In genomic region chr12:84857706-84858105, GRCm38 (mm10) we compare ENCODE assay signal across 19 mouse cellular contexts. TPM values are rescaled to one million over a fixed set of nuclear protein-coding genes. Genes with fewer than 3 reads are reported as not detected.
DNase-seq lines count a peak whose midpoint lies in the region; ATAC-seq and TF ChIP-seq lines count a peak whose summit lies in the region.
"Had no signal": no experiment of that assay in that cellular context is flagged by ENCODE, and none has a peak within 500 bp of the region (broad histone marks: within the 10 kb centered on the region; RNA-seq: fewer than 3 reads in every experiment).

No protein-coding gene starts in this region.

- TF ChIP-seq EP300 in heart, adult 2 months (IDR thresholded peaks at IDR 0.05; ENCODE audit: insufficient read depth, low read depth, low read length): no peak

- H3K4me2 ChIP-seq in kidney, postnatal 0 days (ENCODE audit: low read length): no peak overlapping the region
- no peak overlapping the region for H3K4me2 ChIP-seq in kidney, embryonic 15.5 days
- H3K4me2 ChIP-seq: embryonic facial prominence, embryonic 15.5 days; forebrain, embryonic 13.5 days; limb, embryonic 13.5 days; neural tube, embryonic 13.5 days had no signal

- TF ChIP-seq CTCF in kidney, postnatal 0 days (IDR thresholded peaks at IDR 0.05; ENCODE audit: low read depth): peak; percentile 20; the same call in 1 of the 2 replicates
- no peak for TF ChIP-seq CTCF in heart, adult 2 months (IDR thresholded peaks at IDR 0.05)

- no peaks in the 10 kb centered on the region for H3K4me1 ChIP-seq in kidney, postnatal 0 days (replicated peaks; ENCODE audit: insufficient read depth, low read length)
- H3K4me1 ChIP-seq in kidney, embryonic 15.5 days: peaks cover 10% of the 10 kb centered on the region
- H3K4me1 ChIP-seq in heart, adult 2 months (ENCODE audit: control insufficient read depth, insufficient read depth, low read length): no peaks in the 10 kb centered on the region
- H3K4me1 ChIP-seq: forebrain, embryonic 13.5 days; neural tube, embryonic 13.5 days had no signal

- no peaks in the 10 kb centered on the region for H3K9me3 ChIP-seq in kidney, postnatal 0 days (replicated peaks; ENCODE audit: low read length)
- no peaks in the 10 kb centered on the region for H3K9me3 ChIP-seq in kidney, embryonic 15.5 days (replicated peaks)
- H3K9me3 ChIP-seq: embryonic facial prominence, embryonic 15.5 days; forebrain, embryonic 13.5 days; limb, embryonic 13.5 days; neural tube, embryonic 13.5 days had no signal

- H3K79me2 ChIP-seq in heart, adult 2 months (replicated peaks; ENCODE audit: control insufficient read depth, insufficient read depth, low read length): no peaks in the 10 kb centered on the region

- WGBS in kidney, postnatal 0 days: 71% methylated on average over 4 of the region's 4 CpGs
- WGBS in kidney, embryonic 15.5 days: 70% methylated on average over 4 of the region's 4 CpGs
- WGBS in heart, adult 2 months: 80% methylated on average over 4 of the region's 4 CpGs

- no peak for TF ChIP-seq POLR2A in heart, adult 2 months (IDR thresholded peaks at IDR 0.05; ENCODE audit: insufficient read depth, low read depth, low read length)

- intact Hi-C loops in heart, adult 2 months (cut with DNase I): no loop called here

- no peaks in the 10 kb centered on the region for H3K27me3 ChIP-seq in kidney, postnatal 0 days (ENCODE audit: insufficient read depth, low read length)
- no peaks in the 10 kb centered on the region for H3K27me3 ChIP-seq in kidney, embryonic 15.5 days
- H3K27me3 ChIP-seq in heart, adult 2 months (ENCODE audit: control insufficient read depth, insufficient read depth, low read length): no peaks in the 10 kb centered on the region; the same call in 1 of the 2 replicates
- H3K27me3 ChIP-seq: embryonic facial prominence, embryonic 15.5 days; forebrain, embryonic 13.5 days; neural tube, embryonic 13.5 days had no signal

- no peak overlapping the region for H3K27ac ChIP-seq in kidney, postnatal 0 days
- no peak overlapping the region for H3K27ac ChIP-seq in kidney, embryonic 15.5 days
- no peak overlapping the region for H3K27ac ChIP-seq in heart, adult 2 months
- H3K27ac ChIP-seq: embryonic facial prominence, embryonic 15.5 days; forebrain, embryonic 13.5 days; gastrocnemius, adult 2 months; limb, embryonic 13.5 days; neural tube, embryonic 13.5 days had no signal

- no peaks in the 10 kb centered on the region for H3K36me3 ChIP-seq in kidney, postnatal 0 days (ENCODE audit: insufficient read depth, low read length)
- H3K36me3 ChIP-seq in kidney, embryonic 15.5 days: no peaks in the 10 kb centered on the region
- no peaks in the 10 kb centered on the region for H3K36me3 ChIP-seq in heart, adult 2 months (ENCODE audit: control insufficient read depth, insufficient read depth, low read length)
- H3K36me3 ChIP-seq: embryonic facial prominence, embryonic 15.5 days; limb, embryonic 13.5 days; neural tube, embryonic 13.5 days had no signal

- ATAC-seq in kidney, postnatal 0 days (replicated peaks; ENCODE audit: low FRiP score, low read depth): no peak
- ATAC-seq in kidney, embryonic 15.5 days (replicated peaks; ENCODE audit: low FRiP score): no peak
- ATAC-seq: forebrain, embryonic 13.5 days had no signal

- no peak overlapping the region for H3K9ac ChIP-seq in kidney, postnatal 0 days (ENCODE audit: low read depth, low read length)
- H3K9ac ChIP-seq in kidney, embryonic 15.5 days: no peak overlapping the region
- no peak overlapping the region for H3K9ac ChIP-seq in heart, adult 2 months (ENCODE audit: low read depth, low read length)
- H3K9ac ChIP-seq: embryonic facial prominence, embryonic 15.5 days; forebrain, embryonic 13.5 days; limb, embryonic 13.5 days; neural tube, embryonic 13.5 days had no signal

- no peak overlapping the region for H3K4me3 ChIP-seq in kidney, postnatal 0 days (replicated peaks; ENCODE audit: low read depth, low read length)
- no peak overlapping the region for H3K4me3 ChIP-seq in kidney, embryonic 15.5 days (replicated peaks)
- H3K4me3 ChIP-seq in heart, adult 2 months: no peak overlapping the region
- H3K4me3 ChIP-seq: embryonic facial prominence, embryonic 15.5 days; forebrain, embryonic 13.5 days; gastrocnemius, adult 2 months; limb, embryonic 13.5 days; neural tube, embryonic 13.5 days had no signal

- no peak for DNase-seq in kidney, postnatal 0 days (ENCODE audit: low spot score)
- DNase-seq in thymus, postnatal 4 days: peak; percentile 36
- DNase-seq in thymus, postnatal 10 days (ENCODE audit: low spot score in 2 of 2): no peak
- peak; percentile 51 for DNase-seq in c-Kit-positive CD71-positive TER-119-positive erythroid progenitor cells, embryonic 14.5 days (ENCODE audit: low spot score)
- no peak for DNase-seq in heart, adult 2 months
- no peak for DNase-seq in kidney, postnatal 25 days
- DNase-seq in frontal cortex, postnatal 10 days (ENCODE audit: low spot score in 2 of 2): no peak
- DNase-seq: adrenal gland, postnatal 36 days; cerebellum, postnatal 36 days; gastrocnemius, adult 2 months; heart, adult 18-20 months; heart, postnatal 10 days; kidney, postnatal 36 days; lung, postnatal 4 days had no signal

RNA-seq across cellular contexts. Expression of gene Ltbp2, which starts 18.6 kb away (rescaled TPM):
- 0.14 and 0.64 TPM in 2 replicates for polyA plus RNA-seq in kidney, postnatal 0 days (2015; fragmentation: Nextera tagmentation; extraction: Ambion mirVana)
- polyA plus RNA-seq in kidney, embryonic 15.5 days (2015; fragmentation: Nextera tagmentation; extraction: Ambion mirVana): 0.50 and 0.62 TPM in 2 replicates
- total RNA-seq in heart, adult 2 months (2021): 1 to 10 TPM in 1 of 2 experiments, under 1 TPM in 1; 0.99 to 2.3 TPM
- 5.6 TPM in 2 replicates for polyA plus RNA-seq in heart, adult 2 months (2012; rRNA removed)
- polyA plus RNA-seq: forebrain, embryonic 13.5 days had no signal

Comparison
In these comparisons a context has a peak if more than half of its experiments do, and no peak if none do; other contexts are left out.
1. DNase-seq: peak in thymus, postnatal 4 days (single experiment) and c-Kit-positive CD71-positive TER-119-positive erythroid progenitor cells, embryonic 14.5 days (single experiment); none in kidney, postnatal 0 days (single experiment), thymus, postnatal 10 days (0 of 2), heart, adult 2 months (0 of 2), kidney, postnatal 25 days (0 of 2) and frontal cortex, postnatal 10 days (0 of 2).